Mouse (Mus musculus) gastrocnemius, postnatal 10 days (tissue): ENCODE measurements around the gene St6galnac3. TPM values are rescaled to one million over a fixed set of nuclear protein-coding genes. Genes with fewer than 3 reads are reported as not detected.
A peak's percentile ranks its signal among the peaks of the same experiment; 100 is the strongest.

ENCODE experiments used
- DNase-seq: peaks from one replicate; pipeline ENCODE4 v3.0.0; 2021; ENCODE audit warnings: mixed read lengths
- total RNA-seq, 2 experiments: library from RNA; stranded (reverse); gene quantifications; 2 replicates each; pipeline ENCODE4 v1.2.3; 2021

St6galnac3 gene
- total RNA-seq, 2 experiments from 2014 or later = 1.5 to 5.1 TPM

GRCm38 (mm10) chr3:153200801-153201200, 524.2 kb downstream of the St6galnac3 start:
- no peak for DNase-seq

- DNase-seq = no peak
Observed at GRCm38 (mm10) chr3:153200076-153200475, 524.9 kb downstream of the St6galnac3 start.

GRCm38 (mm10) chr3:153199251-153199650, 525.7 kb downstream of the St6galnac3 start:
- no peak for DNase-seq

GRCm38 (mm10) chr3:153198514-153198913, 526.5 kb downstream of the St6galnac3 start:
- DNase-seq = no peak

GRCm38 (mm10) chr3:153193025-153193424, 531.9 kb downstream of the St6galnac3 start:
- no peak for DNase-seq

- DNase-seq = no peak
Observed at GRCm38 (mm10) chr3:153190742-153191141, 534.2 kb downstream of the St6galnac3 start.

GRCm38 (mm10) chr3:153189685-153190467, 535.1 kb downstream of the St6galnac3 start:
- DNase-seq = no peak

- DNase-seq = no peak
Observed at GRCm38 (mm10) chr3:153188224-153188623, 536.8 kb downstream of the St6galnac3 start.

- no peak for DNase-seq
Observed at GRCm38 (mm10) chr3:153185117-153185516, 539.9 kb downstream of the St6galnac3 start.

- no peak for DNase-seq
Observed at GRCm38 (mm10) chr3:153181242-153181641, 543.7 kb downstream of the St6galnac3 start.

- DNase-seq = no peak
Observed at GRCm38 (mm10) chr3:153176749-153177148, 548.2 kb downstream of the St6galnac3 start.

- DNase-seq = no peak
Observed at GRCm38 (mm10) chr3:153176325-153176724, 548.6 kb downstream of the St6galnac3 start.

GRCm38 (mm10) chr3:153174336-153175033, 550.5 kb downstream of the St6galnac3 start:
- DNase-seq = no peak

GRCm38 (mm10) chr3:153173567-153173966, 551.4 kb downstream of the St6galnac3 start:
- no peak for DNase-seq

GRCm38 (mm10) chr3:153170146-153170545, 554.8 kb downstream of the St6galnac3 start:
- no peak for DNase-seq

- no peak for DNase-seq
Observed at GRCm38 (mm10) chr3:153169744-153170143, 555.2 kb downstream of the St6galnac3 start.

- DNase-seq = no peak
Observed at GRCm38 (mm10) chr3:153161676-153162075, 563.3 kb downstream of the St6galnac3 start.

GRCm38 (mm10) chr3:153160683-153161082, 564.3 kb downstream of the St6galnac3 start:
- no peak for DNase-seq

- DNase-seq = peak; percentile 8
Observed at GRCm38 (mm10) chr3:153148887-153149286, 576.1 kb downstream of the St6galnac3 start.
